Mouse (Mus musculus): Measurements from ENCODE around the gene Klhl42. TPM values are rescaled to one million over a fixed set of nuclear protein-coding genes. Genes with fewer than 3 reads are reported as not detected.

The Klhl42 gene
- polyA plus RNA-seq (2017; shearing (Covaris generic)) = 6.7 TPM

GRCm38 (mm10) chr6:147091136-147092120, at the start of gene Klhl42:
TSS of gene Klhl42 (plus strand) at chr6:147091379.

DNA sequence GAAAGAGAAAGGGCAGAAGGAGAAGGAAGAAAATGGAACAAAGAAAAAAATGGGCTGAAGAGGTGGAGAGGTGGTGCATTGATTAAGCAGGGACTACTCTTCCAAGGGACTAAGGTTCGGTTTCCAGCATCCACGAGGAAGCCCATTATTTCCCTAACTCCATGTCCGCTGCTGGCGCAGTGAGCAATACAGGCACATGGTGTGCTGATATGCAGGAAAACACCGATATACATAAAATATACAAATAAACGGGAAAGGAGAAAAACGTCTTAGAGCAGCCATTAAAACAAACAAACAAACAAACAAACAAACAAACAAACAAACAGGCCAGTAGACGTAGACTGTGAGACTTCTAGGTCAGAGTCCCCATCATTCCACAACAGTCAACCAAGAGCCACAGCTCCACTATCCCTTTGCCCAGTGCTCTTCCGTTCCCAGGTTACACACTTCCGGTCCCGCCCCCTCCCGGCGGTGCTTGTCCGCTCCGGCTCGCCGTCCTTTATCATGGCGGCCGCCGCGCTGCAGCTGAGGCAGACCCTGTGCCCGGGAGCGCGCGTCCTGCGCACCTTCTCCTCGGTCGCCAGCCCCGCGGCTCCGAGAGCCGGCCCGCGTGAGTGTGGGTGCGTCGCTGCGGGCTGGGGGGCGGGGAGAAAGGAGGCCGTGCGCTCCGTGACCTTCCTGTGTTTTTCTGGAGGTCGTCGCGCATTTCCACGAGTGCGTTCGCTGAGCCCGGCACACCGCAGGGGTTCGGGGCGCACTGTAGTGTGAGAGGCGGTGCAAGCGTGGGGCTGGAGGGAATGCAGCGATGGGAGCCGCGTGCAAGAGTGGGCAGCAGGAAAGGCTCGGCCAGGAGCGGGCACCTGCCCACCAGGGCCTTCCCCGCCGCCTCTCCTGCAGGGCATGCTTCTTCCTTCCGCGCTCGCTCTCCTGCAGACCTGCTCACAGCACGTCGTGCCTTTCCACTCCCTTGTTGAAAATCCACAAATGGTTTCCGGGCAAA, 48.6 kb upstream of the Klhl42 start, which contains the start of gene Mrps35:
TSS of gene Mrps35 (plus strand) at position 474 of the 1,000 bp plus-strand sequence.

DNA sequence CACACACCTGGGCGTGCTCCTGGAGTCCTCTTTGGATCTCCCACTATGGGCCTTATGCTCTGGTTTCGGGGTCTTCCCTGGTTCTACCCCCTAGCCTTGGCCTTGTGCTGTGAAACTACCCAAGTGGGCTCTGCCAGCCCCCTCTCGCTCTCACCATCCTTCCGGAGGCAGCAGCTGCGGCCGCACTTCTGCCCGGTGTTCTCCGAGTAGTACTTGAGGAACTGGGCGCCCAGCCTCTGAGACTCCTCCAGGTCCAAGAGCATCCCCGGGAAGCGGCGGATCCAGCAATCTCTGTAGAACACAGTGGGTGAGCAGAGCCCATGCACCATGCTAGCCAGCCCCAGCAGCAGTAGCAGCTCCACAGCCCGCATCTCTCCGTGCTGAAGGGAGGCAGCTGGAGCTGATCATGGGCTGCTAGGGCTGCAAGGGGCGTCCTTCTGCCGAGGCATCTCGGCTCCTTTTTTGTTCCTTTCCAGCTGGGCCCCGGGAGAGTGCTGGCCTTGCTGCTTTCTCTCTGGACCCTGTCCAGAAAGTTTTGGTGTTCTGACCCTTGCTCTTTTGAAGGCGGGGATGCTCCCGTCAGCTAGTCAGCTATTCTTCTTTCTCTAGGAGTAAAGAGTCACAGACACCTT, 4.5 kb upstream of the Klhl42 start, which contains the start of gene Mansc4:
TSS of gene Mansc4 (minus strand) at position 439 of the 632 bp plus-strand sequence.

Other genes starting within 250 kb of the Klhl42 start
- gene Smco2, start 241.3 kb upstream of the Klhl42 start, polyA plus RNA-seq (2017; shearing (Covaris generic)) = not detected
- 11.0 TPM for gene Ppfibp1, start 202.9 kb upstream of the Klhl42 start, polyA plus RNA-seq (2017; shearing (Covaris generic))
- gene 1700034J05Rik, start 137.0 kb upstream of the Klhl42 start, polyA plus RNA-seq (2017; shearing (Covaris generic)) = not detected
- gene Rep15, start 58.8 kb upstream of the Klhl42 start, polyA plus RNA-seq (2017; shearing (Covaris generic)) = 0.23 TPM
- 87.5 TPM for gene Mrps35, start 48.6 kb upstream of the Klhl42 start, polyA plus RNA-seq (2017; shearing (Covaris generic))
- not detected for gene Mansc4, start 4.3 kb upstream of the Klhl42 start, polyA plus RNA-seq (2017; shearing (Covaris generic))
- gene Pthlh, start 172.8 kb downstream of the Klhl42 start, polyA plus RNA-seq (2017; shearing (Covaris generic)) = not detected